12 mouse cellular contexts compared by ENCODE assay signal in genomic region chr10:12724247-12725001, GRCm38 (mm10).
DNase-seq lines count a peak whose midpoint lies in the region; ATAC-seq and TF ChIP-seq lines count a peak whose summit lies in the region.
"Had no signal": no experiment of that assay in that cellular context is flagged by ENCODE, and none has a peak within 500 bp of the region (broad histone marks: within the 10 kb centered on the region; RNA-seq: fewer than 3 reads in every experiment).

No protein-coding gene starts in this region.

- intact Hi-C loops in gastrocnemius, adult 2 months (cut with DNase I): no loop called here

- H3K36me3 ChIP-seq in embryonic facial prominence, embryonic 12.5 days: peaks cover 25% of the 10 kb centered on the region
- peaks cover 66% of the 10 kb centered on the region for H3K36me3 ChIP-seq in embryonic facial prominence, embryonic 10.5 days (replicated peaks)
- H3K36me3 ChIP-seq in lung, embryonic 16.5 days (ENCODE audit: control insufficient read depth, insufficient read depth, low read length): peaks cover 12% of the 10 kb centered on the region
- no peaks in the 10 kb centered on the region for H3K36me3 ChIP-seq in hindbrain, embryonic 15.5 days

- no peak for DNase-seq in embryonic facial prominence, embryonic 10.5 days (ENCODE audit: low spot score)
- DNase-seq in lung, adult 2 months: no peak
- DNase-seq in retina, embryonic 14.5 days (ENCODE audit: low spot score): peak; percentile 13
- no peak for DNase-seq in gastrocnemius, adult 2 months
- DNase-seq: gastrocnemius, postnatal 25 days; left cerebral cortex, postnatal 4 days had no signal

- no peak overlapping the region for H3K4me3 ChIP-seq in embryonic facial prominence, embryonic 12.5 days
- H3K4me3 ChIP-seq in embryonic facial prominence, embryonic 10.5 days: no peak overlapping the region
- no peak overlapping the region for H3K4me3 ChIP-seq in lung, embryonic 16.5 days (ENCODE audit: low read length)
- H3K4me3 ChIP-seq in lung, adult 2 months (replicated peaks; ENCODE audit: extremely low read depth, low read depth, low read length): no peak overlapping the region
- H3K4me3 ChIP-seq in hindbrain, embryonic 15.5 days: no peak overlapping the region
- H3K4me3 ChIP-seq in gastrocnemius, adult 2 months: no peak overlapping the region

- no peaks in the 10 kb centered on the region for H3K9me3 ChIP-seq in embryonic facial prominence, embryonic 12.5 days
- no peaks in the 10 kb centered on the region for H3K9me3 ChIP-seq in embryonic facial prominence, embryonic 10.5 days
- no peaks in the 10 kb centered on the region for H3K9me3 ChIP-seq in lung, embryonic 16.5 days (ENCODE audit: control insufficient read depth, low read length)
- no peaks in the 10 kb centered on the region for H3K9me3 ChIP-seq in hindbrain, embryonic 15.5 days

- no peak overlapping the region for H3K27ac ChIP-seq in embryonic facial prominence, embryonic 12.5 days
- no peak overlapping the region; the same call in 1 of the 2 replicates for H3K27ac ChIP-seq in embryonic facial prominence, embryonic 10.5 days (replicated peaks)
- no peak overlapping the region for H3K27ac ChIP-seq in lung, embryonic 16.5 days (ENCODE audit: low read length)
- peak overlapping the region; percentile 51 for H3K27ac ChIP-seq in hindbrain, embryonic 15.5 days (replicated peaks)
- no peak overlapping the region for H3K27ac ChIP-seq in gastrocnemius, adult 2 months

- H3K9ac ChIP-seq in embryonic facial prominence, embryonic 12.5 days: no peak overlapping the region
- no peak overlapping the region for H3K9ac ChIP-seq in lung, embryonic 16.5 days (ENCODE audit: low read length)
- no peak overlapping the region for H3K9ac ChIP-seq in hindbrain, embryonic 15.5 days

- no peaks in the 10 kb centered on the region for H3K27me3 ChIP-seq in embryonic facial prominence, embryonic 12.5 days
- H3K27me3 ChIP-seq in embryonic facial prominence, embryonic 10.5 days (replicated peaks; ENCODE audit: low read depth, poor library complexity, severe bottlenecking): no peaks in the 10 kb centered on the region
- H3K27me3 ChIP-seq in lung, embryonic 16.5 days (ENCODE audit: control insufficient read depth, insufficient read depth, low read depth, low read length): no peaks in the 10 kb centered on the region
- H3K27me3 ChIP-seq in hindbrain, embryonic 15.5 days: no peaks in the 10 kb centered on the region
- H3K27me3 ChIP-seq: Patski had no signal

- ATAC-seq in embryonic facial prominence, embryonic 12.5 days (ENCODE audit: insufficient number of reproducible peaks, insufficient read depth, low FRiP score, low TSS enrichment): 0 out of 2 replicates have a peak, but pooled peaks have one; percentile 47
- ATAC-seq in lung, embryonic 16.5 days (ENCODE audit: low read depth): 0 out of 2 replicates have a peak, but pooled peaks have one; percentile 28
- peak; percentile 61 for ATAC-seq in hindbrain, embryonic 15.5 days (ENCODE audit: low FRiP score, low read depth)
- no peak for ATAC-seq in megakaryocyte-erythroid progenitor cell, adult 5-6 weeks (replicated peaks; ENCODE audit: low FRiP score, low TSS enrichment, poor library complexity, severe bottlenecking)
- ATAC-seq: lung, postnatal 0 days; Patski had no signal

- WGBS in embryonic facial prominence, embryonic 12.5 days: 74% methylated on average over 14 of the region's 14 CpGs
- WGBS in embryonic facial prominence, embryonic 10.5 days: 79% methylated on average over 14 of the region's 14 CpGs
- WGBS in lung, embryonic 16.5 days: 58% methylated on average over 14 of the region's 14 CpGs
- WGBS in lung, adult 2 months: 73% methylated on average over 14 of the region's 14 CpGs
- 40% methylated on average over 14 of the region's 14 CpGs for WGBS in hindbrain, embryonic 15.5 days

- TF ChIP-seq CTCF in lung, adult 2 months (IDR thresholded peaks at IDR 0.05; ENCODE audit: insufficient read depth, low read length): no peak
- TF ChIP-seq CTCF in gastrocnemius, adult 2 months (IDR thresholded peaks at IDR 0.05): no peak

- H3K4me1 ChIP-seq in embryonic facial prominence, embryonic 12.5 days: no peaks in the 10 kb centered on the region
- peaks cover 14% of the 10 kb centered on the region for H3K4me1 ChIP-seq in embryonic facial prominence, embryonic 10.5 days
- 0 out of 2 replicates have a peak, but pooled peaks cover 2% of the 10 kb centered on the region for H3K4me1 ChIP-seq in lung, embryonic 16.5 days (replicated peaks; ENCODE audit: control insufficient read depth, insufficient read depth, low read length)
- H3K4me1 ChIP-seq in lung, adult 2 months (ENCODE audit: control insufficient read depth, insufficient read depth, low read length): no peaks in the 10 kb centered on the region; the same call in 1 of the 2 replicates
- H3K4me1 ChIP-seq in hindbrain, embryonic 15.5 days (replicated peaks): peaks cover 26% of the 10 kb centered on the region

- no peak overlapping the region for H3K4me2 ChIP-seq in embryonic facial prominence, embryonic 12.5 days (replicated peaks)
- no peak overlapping the region for H3K4me2 ChIP-seq in lung, embryonic 16.5 days (ENCODE audit: low read depth, low read length)
- H3K4me2 ChIP-seq in hindbrain, embryonic 15.5 days: no peak overlapping the region

- no peak for TF ChIP-seq POLR2A in lung, adult 2 months (IDR thresholded peaks at IDR 0.05; ENCODE audit: borderline replicate concordance, extremely low read depth, low read depth, low read length)
